Mouse (Mus musculus): ENCODE results near the gene Tunar. TPM values are rescaled to one million over a fixed set of nuclear protein-coding genes. Genes with fewer than 3 reads are reported as not detected.

Gene Tunar
- polyA plus RNA-seq (2014; fragmentation: Illumina TruSeq; extraction: RNeasy Lipid Tissue Mini Kit (QIAGEN cat#74804); ENCODE audit: low read depth, low replicate concordance), result not detected

DNA sequence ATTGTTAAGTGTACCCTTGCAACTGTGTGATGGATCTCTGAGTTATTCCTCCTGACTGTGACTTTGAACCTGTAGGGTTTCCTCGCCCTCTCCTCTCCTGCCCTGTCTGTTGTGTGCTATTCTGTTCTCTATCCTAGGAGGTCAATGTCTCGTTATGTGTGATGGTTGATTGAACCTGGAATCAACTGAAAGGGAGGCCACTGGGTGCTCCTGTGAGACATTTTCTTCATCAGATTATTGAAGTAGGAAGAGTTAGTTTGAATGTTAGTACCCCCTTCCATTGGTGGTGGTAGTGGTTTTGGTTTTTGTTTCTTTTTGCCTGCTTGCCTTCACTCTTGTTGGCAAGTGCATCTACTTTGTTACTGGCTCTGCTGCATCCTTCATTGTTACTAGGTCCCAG is at the start of gene Tunar:
TSS of gene Tunar (plus strand) at position 301 of the 400 bp plus-strand sequence.

Other genes starting within 250 kb of the Tunar start
- not detected for gene Tcl1b2, start 187.9 kb upstream of the Tunar start, polyA plus RNA-seq (2014; fragmentation: Illumina TruSeq; extraction: RNeasy Lipid Tissue Mini Kit (QIAGEN cat#74804); ENCODE audit: low read depth, low replicate concordance)
- not detected for gene Tcl1b1, start 174.2 kb upstream of the Tunar start, polyA plus RNA-seq (2014; fragmentation: Illumina TruSeq; extraction: RNeasy Lipid Tissue Mini Kit (QIAGEN cat#74804); ENCODE audit: low read depth, low replicate concordance)
- gene Tcl1b5, start 157.5 kb upstream of the Tunar start, polyA plus RNA-seq (2014; fragmentation: Illumina TruSeq; extraction: RNeasy Lipid Tissue Mini Kit (QIAGEN cat#74804); ENCODE audit: low read depth, low replicate concordance), result not detected
- gene Tcl1b3, start 142.8 kb upstream of the Tunar start, polyA plus RNA-seq (2014; fragmentation: Illumina TruSeq; extraction: RNeasy Lipid Tissue Mini Kit (QIAGEN cat#74804); ENCODE audit: low read depth, low replicate concordance), result not detected
- not detected for gene Tcl1b4, start 131.9 kb upstream of the Tunar start, polyA plus RNA-seq (2014; fragmentation: Illumina TruSeq; extraction: RNeasy Lipid Tissue Mini Kit (QIAGEN cat#74804); ENCODE audit: low read depth, low replicate concordance)
- not detected for gene Tcl1, start 111.1 kb upstream of the Tunar start, polyA plus RNA-seq (2014; fragmentation: Illumina TruSeq; extraction: RNeasy Lipid Tissue Mini Kit (QIAGEN cat#74804); ENCODE audit: low read depth, low replicate concordance)
- 0.42 TPM for gene D430019H16Rik, start 120.0 kb downstream of the Tunar start, polyA plus RNA-seq (2014; fragmentation: Illumina TruSeq; extraction: RNeasy Lipid Tissue Mini Kit (QIAGEN cat#74804); ENCODE audit: low read depth, low replicate concordance)
- gene Bdkrb2, start 229.4 kb downstream of the Tunar start, polyA plus RNA-seq (2014; fragmentation: Illumina TruSeq; extraction: RNeasy Lipid Tissue Mini Kit (QIAGEN cat#74804); ENCODE audit: low read depth, low replicate concordance), result not detected

Measured in heart, adult 10 weeks (tissue).